Mouse (Mus musculus) hindbrain, postnatal 0 days (tissue): ENCODE results near the gene Dpf3. TPM values are rescaled to one million over a fixed set of nuclear protein-coding genes. Genes with fewer than 3 reads are reported as not detected.

Experiments
- ATAC-seq: fragments of 200-750 bp; cut with Nextera tagmentation; 2 replicates; pipeline ENCODE4 v1.8.0; 2017; ENCODE audit warnings: mild to moderate bottlenecking, moderate TSS enrichment, moderate library complexity
- DNase-seq: peaks from one replicate; pipeline ENCODE4 v3.0.0-alpha.2; 2015; ENCODE audit warnings: low spot score
- H3K27ac ChIP-seq: fragments of 300-500 bp; sonication (generic); 2 replicates; pipeline ENCODE4 v1.5.1; 2014; ENCODE audit warnings: mild to moderate bottlenecking
- H3K27me3 ChIP-seq: fragments of 300-500 bp; sonication (generic); 2 replicates; pipeline ENCODE4 v1.6.1; 2014; ENCODE audit warnings: low read length, mixed read lengths; ENCODE audit not compliant: insufficient read depth
- H3K36me3 ChIP-seq: fragments of 300-500 bp; sonication (generic); 2 replicates; pipeline ENCODE4 v1.6.1; 2014; ENCODE audit warnings: low read length, mixed read lengths; ENCODE audit not compliant: insufficient read depth
- H3K4me1 ChIP-seq: fragments of 300-500 bp; sonication (generic); 2 replicates; pipeline ENCODE4 v1.6.1; 2014; ENCODE audit warnings: antibody characterized with exemption, low read length, mixed read lengths; ENCODE audit not compliant: insufficient read depth
- H3K4me2 ChIP-seq: fragments of 300-500 bp; sonication (generic); 2 replicates; pipeline ENCODE4 v1.6.1; 2014; ENCODE audit warnings: low read depth, mild to moderate bottlenecking, low read length, moderate library complexity, mixed read lengths
- H3K4me3 ChIP-seq: fragments of 300-500 bp; sonication (generic); 2 replicates; pipeline ENCODE4 v1.5.1; 2014; ENCODE audit warnings: low read length
- H3K9ac ChIP-seq: fragments of 300-500 bp; sonication (generic); replicated peaks from 2 replicates; pipeline ENCODE4 v1.6.1; 2014; ENCODE audit warnings: mild to moderate bottlenecking, low read length, moderate library complexity, mixed read lengths
- H3K9me3 ChIP-seq: fragments of 300-500 bp; sonication (generic); 2 replicates; pipeline ENCODE4 v1.6.1; 2016; ENCODE audit warnings: low read length, mixed read lengths
- CTCF ChIP-seq: IDR thresholded peaks from 2 replicates; pipeline ENCODE4 v1.5.1; 2016; ENCODE audit warnings: antibody characterized with exemption, control low read depth, low read depth
- WGBS: fragments of 180-500 bp; shearing (Covaris S2); extraction: QIAGEN DNeasy Blood & Tissue Kit; methylation state at CpG from one replicate; pipeline ENCODE4 v1.1.7; 2014; 5-methylcytosine and 5-hydroxymethylcytosine counted together
- polyA plus RNA-seq: library from polyadenylated mRNA; unstranded; fragments of >200 nt; fragmentation: Nextera tagmentation; extraction: Ambion mirVana; gene quantifications from 2 replicates; pipeline ENCODE4 v1.2.1, GENCODE M21; 2015
- total RNA-seq: library from RNA; depleted of rRNA; stranded (reverse); fragments of >200 nt; gene quantifications from 2 replicates; pipeline ENCODE4 v1.2.3, GENCODE M21; 2014

Gene Dpf3
- total and polyA plus RNA-seq, 2 experiments from 2014 or later, result 19.8 to 38.9 TPM

GRCm38 (mm10) chr12:83411721-83412521 lies 75.6 kb downstream of the Dpf3 start:
- H3K4me2 ChIP-seq, result no peak overlapping the region
- H3K9me3 ChIP-seq, result no peaks in the 10 kb centered on the region
- H3K36me3 ChIP-seq, result no peaks in the 10 kb centered on the region
- TF ChIP-seq CTCF, result no peak
- no peaks in the 10 kb centered on the region for H3K27me3 ChIP-seq
- H3K27ac ChIP-seq, result peak overlapping the region; percentile 38
- ATAC-seq (peak; percentile 66), DNase-seq (peak; percentile 67)
- H3K9ac ChIP-seq, result no peak overlapping the region
- H3K4me3 ChIP-seq, result no peak overlapping the region
- WGBS, result 36% methylated on average over 17 of the region's 17 CpGs
- peaks cover 17% of the 10 kb centered on the region; the same call in 1 of the 2 replicates for H3K4me1 ChIP-seq

- Histone ChIP-seq H3K4me3 (no peak overlapping the region), H3K9me3 (no peaks in the 10 kb centered on the region), H3K9ac (no peak overlapping the region), H3K27ac (no peak overlapping the region), H3K4me1 (peaks cover 17% of the 10 kb centered on the region; the same call in 1 of the 2 replicates), H3K4me2 (no peak overlapping the region), H3K27me3 (no peaks in the 10 kb centered on the region), H3K36me3 (no peaks in the 10 kb centered on the region)
- DNase-seq, result no peak
- WGBS, result 65% methylated on average over 5 of the region's 5 CpGs
- ATAC-seq, result no peak
- no peak for TF ChIP-seq CTCF
Observed at GRCm38 (mm10) chr12:83411032-83411431, 76.5 kb downstream of the Dpf3 start.

GRCm38 (mm10) chr12:83405374-83406125 lies 82.0 kb downstream of the Dpf3 start:
- WGBS, result 83% methylated on average over 12 of the region's 12 CpGs

GRCm38 (mm10) chr12:83402270-83402669 lies 85.2 kb downstream of the Dpf3 start:
- Histone ChIP-seq H3K4me3 (no peak overlapping the region), H3K36me3 (no peaks in the 10 kb centered on the region), H3K9ac (no peak overlapping the region), H3K27ac (no peak overlapping the region), H3K4me2 (no peak overlapping the region), H3K9me3 (no peaks in the 10 kb centered on the region), H3K4me1 (no peaks in the 10 kb centered on the region), H3K27me3 (no peaks in the 10 kb centered on the region)
- no peak for TF ChIP-seq CTCF
- 76% methylated on average over 5 of the region's 5 CpGs for whole genome bisulfite sequencing
- ATAC-seq (no peak), DNase-seq (no peak)

More at GRCm38 (mm10) chr12:83405374-83406125, 82.0 kb downstream of the Dpf3 start:
- ATAC-seq (no peak), DNase-seq (no peak)
- no peak overlapping the region for H3K4me3 ChIP-seq
- no peak overlapping the region for H3K27ac ChIP-seq
- no peaks in the 10 kb centered on the region for H3K36me3 ChIP-seq
- H3K9me3 ChIP-seq, result no peaks in the 10 kb centered on the region
- H3K9ac ChIP-seq, result no peak overlapping the region
- no peak for TF ChIP-seq CTCF
- no peak overlapping the region for H3K4me2 ChIP-seq
- H3K4me1 ChIP-seq, result no peaks in the 10 kb centered on the region
- no peaks in the 10 kb centered on the region for H3K27me3 ChIP-seq

- DNase-seq, result no peak
- Histone ChIP-seq H3K4me1 (no peaks in the 10 kb centered on the region), H3K4me2 (no peak overlapping the region), H3K36me3 (no peaks in the 10 kb centered on the region), H3K27me3 (no peaks in the 10 kb centered on the region), H3K9ac (no peak overlapping the region), H3K4me3 (no peak overlapping the region), H3K27ac (no peak overlapping the region), H3K9me3 (no peaks in the 10 kb centered on the region)
- WGBS, result 77% methylated on average over 16 of the region's 16 CpGs
- no peak for ATAC-seq
- no peak for TF ChIP-seq CTCF
Observed at GRCm38 (mm10) chr12:83392011-83392410, 95.5 kb downstream of the Dpf3 start.

- H3K9ac ChIP-seq, result no peak overlapping the region
- no peak overlapping the region for H3K4me3 ChIP-seq
- no peak overlapping the region for H3K4me2 ChIP-seq
- H3K36me3 ChIP-seq, result no peaks in the 10 kb centered on the region
- ATAC-seq (no peak), DNase-seq (no peak)
- H3K27me3 ChIP-seq, result no peaks in the 10 kb centered on the region
- no peak for TF ChIP-seq CTCF
- 41% methylated on average over 3 of the region's 3 CpGs for WGBS
- H3K9me3 ChIP-seq, result no peaks in the 10 kb centered on the region
- H3K4me1 ChIP-seq, result no peaks in the 10 kb centered on the region
- H3K27ac ChIP-seq, result no peak overlapping the region
Observed at GRCm38 (mm10) chr12:83387554-83387953, 100.0 kb downstream of the Dpf3 start.
